Comparison of ENCODE assay signal across 31 mouse cellular contexts in genomic region chr12:74966266-74966665, GRCm38 (mm10).
"Had no signal": no experiment of that assay in that cellular context is flagged by ENCODE, and none has a peak within 500 bp of the region (broad histone marks: within the 10 kb centered on the region; RNA-seq: fewer than 3 reads in every experiment).

No protein-coding gene starts in this region.

- ATAC-seq: liver, embryonic 12.5 days; liver, postnatal 0 days; lung, postnatal 0 days; midbrain, embryonic 13.5 days; midbrain, embryonic 16.5 days had no signal

- H3K27ac ChIP-seq: left cerebral cortex, adult 2 months; limb, embryonic 10.5 days; limb, embryonic 12.5 days; limb, embryonic 13.5 days; limb, embryonic 15.5 days; liver, embryonic 12.5 days; liver, embryonic 13.5 days; liver, embryonic 14.5 days; liver, embryonic 15.5 days; lung, embryonic 15.5 days; macrophage; midbrain, embryonic 10.5 days; midbrain, embryonic 12.5 days; midbrain, embryonic 13.5 days; neural tube, embryonic 12.5 days had no signal

- H3K9me3 ChIP-seq: limb, embryonic 10.5 days; limb, embryonic 12.5 days; limb, embryonic 13.5 days; limb, embryonic 15.5 days; liver, embryonic 12.5 days; liver, embryonic 13.5 days; liver, embryonic 15.5 days; lung, embryonic 15.5 days; megakaryocyte, embryonic 14.5 days; midbrain, embryonic 10.5 days; midbrain, embryonic 12.5 days; midbrain, embryonic 13.5 days; neural tube, embryonic 12.5 days had no signal

- DNase-seq: left cerebral cortex, postnatal 4 days; liver; liver, embryonic 13.5 days; liver, postnatal 0 days; lung, adult 18-20 months; lung, adult 2 months; lung, embryonic 14.5 days; lung, postnatal 10 days; lung, postnatal 14 days; lung, postnatal 36 days; lung, postnatal 4 days; midbrain, embryonic 14.5 days had no signal

- H3K4me1 ChIP-seq: limb, embryonic 10.5 days; limb, embryonic 12.5 days; limb, embryonic 13.5 days; limb, embryonic 15.5 days; liver, embryonic 12.5 days; liver, embryonic 13.5 days; liver, embryonic 15.5 days; lung, embryonic 15.5 days; midbrain, embryonic 12.5 days; midbrain, embryonic 13.5 days; neural tube, embryonic 12.5 days had no signal

- H3K4me3 ChIP-seq: left cerebral cortex, adult 2 months; limb, embryonic 10.5 days; limb, embryonic 12.5 days; limb, embryonic 13.5 days; limb, embryonic 15.5 days; liver, embryonic 12.5 days; liver, embryonic 13.5 days; liver, embryonic 15.5 days; lung, embryonic 15.5 days; megakaryocyte, embryonic 14.5 days; midbrain, embryonic 10.5 days; midbrain, embryonic 12.5 days; midbrain, embryonic 13.5 days; myocyte; neural tube, embryonic 12.5 days had no signal

- H3K27me3 ChIP-seq: limb, embryonic 12.5 days; limb, embryonic 13.5 days; limb, embryonic 15.5 days; liver, embryonic 12.5 days; liver, embryonic 13.5 days; liver, embryonic 15.5 days; lung, embryonic 15.5 days; megakaryocyte, embryonic 14.5 days; midbrain, embryonic 12.5 days; midbrain, embryonic 13.5 days; neural tube, embryonic 12.5 days had no signal

- H3K4me2 ChIP-seq: limb, embryonic 12.5 days; limb, embryonic 13.5 days; limb, embryonic 15.5 days; liver, embryonic 11.5 days; liver, embryonic 12.5 days; liver, embryonic 13.5 days; liver, embryonic 15.5 days; lung, embryonic 14.5 days; lung, embryonic 15.5 days; midbrain, embryonic 12.5 days; midbrain, embryonic 13.5 days; neural tube, embryonic 12.5 days had no signal

- H3K36me3 ChIP-seq: limb, embryonic 10.5 days; limb, embryonic 12.5 days; limb, embryonic 13.5 days; limb, embryonic 15.5 days; liver, embryonic 12.5 days; liver, embryonic 13.5 days; liver, embryonic 15.5 days; lung, embryonic 15.5 days; midbrain, embryonic 10.5 days; midbrain, embryonic 12.5 days; midbrain, embryonic 13.5 days; neural tube, embryonic 12.5 days had no signal

- H3K9ac ChIP-seq: limb, embryonic 12.5 days; limb, embryonic 13.5 days; limb, embryonic 15.5 days; liver, embryonic 12.5 days; liver, embryonic 13.5 days; liver, embryonic 14.5 days; liver, embryonic 15.5 days; liver, postnatal 0 days; lung, embryonic 14.5 days; lung, embryonic 15.5 days; midbrain, embryonic 12.5 days; midbrain, embryonic 13.5 days; neural tube, embryonic 12.5 days had no signal
